Mouse (Mus musculus): ENCODE data around the gene Mapkapk5. TPM values are rescaled to one million over a fixed set of nuclear protein-coding genes. Genes with fewer than 3 reads are reported as not detected.

The Mapkapk5 gene
- polyA plus RNA-seq, 2 experiments from 2014 or later = 23.5 to 32.2 TPM

DNA sequence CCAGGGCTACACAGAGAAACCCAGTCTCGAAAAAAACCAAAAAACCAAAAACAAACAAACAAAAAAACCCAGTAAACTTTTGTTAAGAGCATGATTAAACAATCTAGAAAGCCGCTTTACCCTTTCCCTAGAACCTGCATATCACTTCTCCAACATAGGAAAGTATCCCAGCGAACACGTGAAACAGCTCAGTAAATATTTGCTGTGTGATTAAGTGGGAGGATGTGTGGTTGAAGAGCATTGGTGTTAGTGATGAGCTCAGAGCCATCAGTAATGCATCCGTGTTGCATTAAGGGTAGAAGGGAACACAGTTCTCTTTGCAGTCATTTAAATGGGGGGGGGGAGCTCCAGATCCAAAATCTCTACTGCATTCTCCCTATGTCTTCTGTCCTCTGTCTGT is 60.9 kb downstream of the Mapkapk5 start:
- no peak for ATAC-seq

DNA sequence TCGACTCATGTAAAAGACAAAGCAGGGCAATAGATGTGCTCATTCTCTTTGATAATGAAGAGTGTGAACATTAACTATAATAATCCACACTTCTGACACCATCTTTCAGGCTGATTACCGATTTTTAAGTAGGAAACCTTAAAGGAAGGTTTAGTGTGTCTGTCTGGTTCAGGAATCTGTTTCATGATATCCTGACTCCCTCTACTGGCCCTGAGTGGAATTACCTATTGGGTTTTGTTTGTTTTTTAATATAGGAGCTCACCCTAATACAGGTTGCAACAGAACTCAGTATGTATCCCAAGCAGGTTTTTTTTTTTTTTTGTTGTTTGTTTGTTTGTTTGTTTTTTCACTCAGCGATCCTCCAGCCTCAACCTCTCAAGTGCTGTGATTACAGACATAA is 68.0 kb downstream of the Mapkapk5 start:
- peak; percentile 69 for ATAC-seq

DNA sequence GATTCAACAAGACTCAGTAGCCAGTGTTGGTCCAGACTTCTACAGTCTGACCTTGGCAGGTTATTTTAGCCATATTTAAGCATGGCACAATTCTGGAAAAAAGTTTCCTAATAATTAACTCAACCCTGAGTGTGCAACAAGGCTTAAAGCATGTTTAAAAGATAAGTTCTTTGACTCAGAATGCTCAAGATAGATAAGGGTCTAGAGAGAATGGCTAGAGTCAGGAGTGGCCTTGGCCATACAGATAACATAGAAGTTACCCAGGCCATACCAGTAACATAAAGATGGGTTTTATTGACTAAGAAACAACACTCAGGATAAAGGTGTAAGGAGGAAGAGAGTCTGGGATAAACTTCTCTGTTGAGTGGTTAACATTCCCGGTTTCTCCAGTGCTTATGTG is 69.7 kb downstream of the Mapkapk5 start:
- ATAC-seq = no peak

Other genes starting within 250 kb of the Mapkapk5 start
- 10 to 100 TPM; 37.5 to 58.0 TPM for gene Trafd1, start 160.3 kb downstream of the Mapkapk5 start, polyA plus RNA-seq (2017; shearing (Covaris generic))
- 10 to 100 TPM; 43.2 to 54.1 TPM for gene Naa25, start 148.0 kb downstream of the Mapkapk5 start, polyA plus RNA-seq (2017; shearing (Covaris generic))
- gene Tmem116, start 94.0 kb downstream of the Mapkapk5 start, polyA plus RNA-seq (2017; shearing (Covaris generic)) = 1 to 10 TPM in 1 of 2 experiments, under 1 TPM in 1; 0.93 to 1.3 TPM
- 10 to 100 TPM; 64.9 to 80.3 TPM for gene Erp29, start 93.4 kb downstream of the Mapkapk5 start, polyA plus RNA-seq (2017; shearing (Covaris generic))
- gene Adam1b, start 42.5 kb downstream of the Mapkapk5 start, polyA plus RNA-seq (2017; shearing (Covaris generic)) = not detected
- 1 to 10 TPM; 1.2 to 1.6 TPM for gene Adam1a, start 423 bp downstream of the Mapkapk5 start, polyA plus RNA-seq (2017; shearing (Covaris generic))
- gene Gm42878, start 423 bp downstream of the Mapkapk5 start, polyA plus RNA-seq (2017; shearing (Covaris generic)) = not detected
- gene Aldh2, start 47.9 kb upstream of the Mapkapk5 start, polyA plus RNA-seq (2017; shearing (Covaris generic)) = 10 to 100 TPM in 1 of 2 experiments, 1 to 10 TPM in 1; 10.0 to 19.3 TPM
- 1 to 10 TPM; 3.1 to 4.7 TPM for gene Acad12, start 73.0 kb upstream of the Mapkapk5 start, polyA plus RNA-seq (2017; shearing (Covaris generic))
- 1 to 10 TPM; 6.2 to 7.0 TPM for gene Acad10, start 114.6 kb upstream of the Mapkapk5 start, polyA plus RNA-seq (2017; shearing (Covaris generic))
- 10 to 100 TPM in 1 of 2 experiments, 1 to 10 TPM in 1; 8.0 to 13.6 TPM for gene Brap, start 114.7 kb upstream of the Mapkapk5 start, polyA plus RNA-seq (2017; shearing (Covaris generic))
- 10 to 100 TPM; 27.0 to 41.6 TPM for gene Atxn2, start 165.4 kb upstream of the Mapkapk5 start, polyA plus RNA-seq (2017; shearing (Covaris generic))